Mouse (Mus musculus): ENCODE measurements around the gene Zar1l. TPM values are rescaled to one million over a fixed set of nuclear protein-coding genes. Genes with fewer than 3 reads are reported as not detected.
"Not testable (repeated sequence)": the region's sequence is repeated elsewhere in the genome, so short reads cannot be mapped to it uniquely, and the experiment has no call there.

Zar1l gene
- polyA plus RNA-seq (2017; shearing (Covaris generic)): not detected

DNA sequence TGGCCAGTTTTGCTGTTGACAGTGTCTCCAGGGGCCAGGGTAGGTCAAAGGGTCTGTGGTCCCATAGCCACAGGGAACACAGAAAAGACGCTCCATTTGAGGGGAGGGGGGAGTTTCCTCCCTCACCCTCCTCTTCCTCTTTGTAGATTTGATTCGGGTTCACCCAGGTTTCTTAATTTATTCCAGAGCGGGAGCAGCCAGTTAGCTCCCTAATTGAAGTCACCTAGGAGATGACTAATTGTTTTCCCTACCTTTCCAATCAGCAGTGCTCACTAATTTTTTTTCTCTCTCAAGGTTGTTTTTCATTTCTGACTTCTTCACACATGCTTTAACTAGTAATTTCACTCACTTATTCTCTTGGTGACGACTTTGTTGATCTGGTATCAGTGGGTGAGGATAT is at the start of gene Zar1l:
TSS of gene Zar1l (minus strand) at position 101 of the 400 bp plus-strand sequence.
- ATAC-seq: no peak

DNA sequence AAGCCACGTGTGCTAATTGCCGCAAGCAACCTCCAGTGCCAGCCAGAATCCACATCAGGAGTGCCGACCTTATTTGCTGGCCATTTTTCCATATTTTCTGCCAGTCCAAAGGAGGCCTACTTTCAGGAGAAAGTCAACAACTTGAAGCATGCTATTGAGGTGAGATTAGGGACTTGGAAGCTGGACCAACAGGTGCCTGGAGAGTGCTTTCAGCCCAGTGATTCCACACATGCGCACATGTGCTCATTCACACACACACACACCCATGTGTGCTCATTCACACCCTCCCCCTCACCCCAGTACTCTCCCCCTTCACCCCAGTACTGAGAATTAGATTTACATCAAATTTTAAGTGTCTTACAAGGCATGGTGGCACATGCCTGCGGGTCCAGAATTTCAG is 49.0 kb upstream of the Zar1l start:
- no peak for ATAC-seq

- no peak for ATAC-seq
These were observed 48.3 kb upstream of the Zar1l start for GRCm38 (mm10) chr5:150566226-150566625.

DNA sequence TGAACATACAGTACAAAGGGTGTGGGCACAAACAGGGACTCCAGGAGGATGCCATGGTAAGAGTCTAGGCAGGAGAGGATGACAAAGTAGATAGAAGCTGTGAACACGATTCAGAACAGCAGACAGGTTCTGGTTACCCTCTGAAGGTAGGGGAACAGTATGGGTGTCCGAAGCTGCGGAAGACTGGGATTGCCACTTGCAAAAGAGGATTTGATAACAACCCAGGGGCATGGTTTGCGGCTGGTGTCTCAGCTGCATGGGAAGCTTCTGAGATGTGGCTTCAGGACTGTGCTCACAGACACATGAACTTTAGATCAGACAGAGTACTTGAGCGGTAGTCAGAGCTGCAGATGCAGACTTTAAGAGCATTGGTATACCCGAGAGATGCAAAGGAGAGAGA is 46.5 kb upstream of the Zar1l start:
- no peak for ATAC-seq

GRCm38 (mm10) chr5:150561783-150562182 is 43.8 kb upstream of the Zar1l start:
- no peak for ATAC-seq

DNA sequence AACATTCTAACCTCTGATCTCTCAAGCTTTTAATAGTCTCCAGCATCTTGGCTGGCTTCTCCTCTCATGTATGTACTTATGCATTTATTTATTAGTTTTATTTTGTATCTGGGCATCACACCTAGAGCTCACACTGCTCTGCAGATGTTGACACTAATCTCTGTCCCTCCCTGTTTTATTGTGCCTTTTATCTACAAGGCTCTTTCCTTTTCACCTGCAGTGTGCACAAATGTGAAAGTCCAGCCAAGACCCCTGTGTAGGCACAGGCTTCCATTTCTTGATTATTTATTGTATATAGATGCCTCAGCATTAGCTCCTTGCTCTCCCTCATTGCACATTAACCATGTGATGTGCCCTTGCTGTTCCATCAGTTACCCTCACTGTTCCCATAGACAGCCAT is 43.4 kb upstream of the Zar1l start:
- no peak for ATAC-seq

- no peak for ATAC-seq
These were observed 42.9 kb upstream of the Zar1l start for GRCm38 (mm10) chr5:150560851-150561250.

DNA sequence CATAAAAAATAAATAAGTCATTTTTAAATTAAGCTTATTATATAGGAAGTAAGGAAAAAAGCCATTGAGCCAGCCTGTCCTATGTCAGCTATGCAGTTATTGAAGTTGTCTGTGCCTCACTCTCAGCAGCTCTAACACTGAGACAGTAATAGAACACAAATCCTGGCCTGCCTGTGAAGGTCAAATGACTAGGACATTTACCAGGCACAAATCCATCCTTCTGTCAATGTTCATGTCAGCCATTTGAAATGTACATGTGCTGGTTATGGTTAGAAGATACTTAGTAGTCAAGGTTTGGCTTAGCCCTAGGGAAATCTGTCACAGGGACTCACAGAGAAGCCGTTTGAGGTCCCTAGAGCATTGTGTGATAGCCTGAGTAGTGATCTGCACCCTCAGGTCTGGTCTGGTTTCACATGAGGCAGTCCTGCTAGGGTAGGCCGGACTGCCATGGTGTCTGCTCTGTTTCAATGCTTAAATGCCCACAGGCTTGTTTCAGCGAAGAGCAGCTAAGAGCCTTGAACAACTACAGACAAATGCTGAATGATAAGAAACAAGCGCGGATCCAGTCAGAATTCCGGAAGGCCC is 41.6 kb upstream of the Zar1l start:
- no peak for ATAC-seq

DNA sequence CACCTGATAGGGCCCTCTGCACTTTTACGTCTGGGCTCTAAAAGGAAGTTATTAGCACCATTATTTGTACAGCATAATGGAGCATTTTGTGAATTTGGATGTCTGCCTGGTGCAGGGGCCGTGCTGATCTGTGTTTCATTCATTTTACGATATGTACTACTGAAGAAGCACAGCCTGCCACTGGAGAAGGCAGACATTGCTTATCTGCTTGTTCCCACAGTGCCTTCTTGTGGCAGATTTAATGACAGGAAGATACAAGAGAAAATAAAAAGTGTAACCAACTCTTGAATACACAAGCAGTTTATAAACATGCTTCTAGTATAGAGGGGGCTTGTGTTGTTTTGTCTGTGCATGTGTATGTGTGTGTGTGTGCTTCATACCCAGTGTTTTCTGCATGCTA is 33.7 kb upstream of the Zar1l start:
- no peak for ATAC-seq

DNA sequence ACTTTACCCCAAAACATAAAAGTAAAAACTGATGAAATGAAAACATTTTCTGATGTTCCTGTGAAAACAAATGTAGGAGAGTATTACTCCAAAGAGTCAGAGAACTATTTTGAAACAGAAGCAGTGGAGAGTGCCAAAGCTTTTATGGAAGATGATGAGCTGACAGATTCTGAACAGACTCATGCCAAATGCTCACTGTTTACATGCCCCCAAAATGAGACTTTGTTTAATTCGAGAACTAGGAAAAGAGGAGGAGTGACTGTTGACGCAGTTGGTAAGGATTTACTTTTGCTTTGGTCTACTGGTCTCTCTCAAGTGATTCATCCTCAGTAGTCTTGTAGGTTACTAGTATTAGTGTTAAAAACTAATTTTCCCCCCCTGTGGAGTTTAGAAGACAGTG is 25.2 kb upstream of the Zar1l start:
- ATAC-seq: no peak

GRCm38 (mm10) chr5:150541302-150541701 is 23.3 kb upstream of the Zar1l start:
- ATAC-seq: no peak

DNA sequence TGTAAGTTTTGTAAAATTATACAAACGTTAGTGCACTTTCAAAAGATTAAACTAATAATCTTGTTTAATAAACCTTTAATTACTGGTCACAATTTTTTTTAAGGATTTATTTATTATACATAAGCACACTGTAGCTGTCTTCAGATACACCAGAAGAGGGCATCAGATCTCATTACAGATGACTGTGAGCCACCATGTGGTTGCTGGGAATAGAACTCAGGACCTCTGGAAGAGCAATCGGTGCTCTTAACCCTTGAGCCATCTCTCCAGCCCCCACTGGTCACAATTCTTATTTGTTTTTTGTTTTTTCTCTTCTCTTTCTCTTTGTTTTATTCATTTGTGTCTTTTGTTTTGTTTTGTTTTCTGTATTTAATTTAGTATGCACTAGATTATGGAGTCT is 7.3 kb upstream of the Zar1l start:
- no peak for ATAC-seq

DNA sequence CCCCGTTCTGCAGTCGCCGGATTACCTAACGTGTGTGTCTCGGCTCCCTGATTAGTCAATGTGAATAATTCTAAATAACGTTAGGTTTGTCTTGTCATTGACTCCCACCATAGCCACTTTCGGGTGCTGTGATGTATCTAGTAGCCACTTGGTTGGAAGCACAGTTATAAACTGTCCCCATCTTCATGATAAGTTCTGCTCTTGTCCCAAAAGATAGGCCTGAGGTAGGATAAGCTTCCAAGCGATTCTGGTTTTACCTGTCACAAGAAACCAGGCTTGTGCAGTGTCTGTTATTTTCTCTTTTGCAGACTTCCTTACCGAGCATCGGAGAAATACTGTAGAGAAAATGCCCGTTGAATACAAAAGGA is 4.9 kb upstream of the Zar1l start:
- ATAC-seq: peak; percentile 19

- ATAC-seq: peak; percentile 92
These were observed 4.2 kb upstream of the Zar1l start, which contains the start of gene Brca2 for GRCm38 (mm10) chr5:150521937-150522866. Brca2 (plus strand) TSS chr5:150522630.

- ATAC-seq: peak; percentile 39
These were observed 1.6 kb upstream of the Zar1l start for GRCm38 (mm10) chr5:150519551-150519950.

GRCm38 (mm10) chr5:150514027-150514426 is 3.9 kb downstream of the Zar1l start:
- ATAC-seq: no peak

- ATAC-seq: no peak
These were observed 4.7 kb downstream of the Zar1l start for GRCm38 (mm10) chr5:150513264-150513663.

GRCm38 (mm10) chr5:150510451-150511225 is 7.3 kb downstream of the Zar1l start:
- ATAC-seq: no peak

- ATAC-seq: peak; percentile 43
These were observed 22.2 kb downstream of the Zar1l start for GRCm38 (mm10) chr5:150495792-150496191.

- ATAC-seq: not testable (repeated sequence)
These were observed 26.3 kb downstream of the Zar1l start for GRCm38 (mm10) chr5:150491573-150492173.

GRCm38 (mm10) chr5:150490821-150491220 is 27.1 kb downstream of the Zar1l start:
- ATAC-seq: no peak

DNA sequence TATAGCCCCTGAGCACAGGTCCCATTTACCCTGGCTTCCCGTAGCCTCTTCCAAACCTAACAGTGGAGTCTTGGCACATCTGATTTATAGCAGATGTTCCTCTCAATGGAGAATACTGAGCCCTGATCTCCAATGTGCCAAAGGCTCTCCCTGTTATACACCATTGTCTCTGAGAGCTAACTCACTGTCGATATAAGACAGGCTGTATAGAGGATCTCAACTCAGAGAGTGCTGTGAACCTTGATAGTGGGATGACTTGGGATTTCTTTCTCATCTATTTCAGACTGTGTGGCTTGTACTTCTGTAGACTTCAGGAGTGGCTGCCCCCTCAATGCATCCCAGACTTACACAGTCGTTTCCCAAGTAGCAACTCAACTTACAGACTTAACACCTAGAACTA is 27.7 kb downstream of the Zar1l start:
- no peak for ATAC-seq

GRCm38 (mm10) chr5:150485198-150485597 is 32.8 kb downstream of the Zar1l start:
- peak; percentile 43 for ATAC-seq
